Mouse (Mus musculus) C2C12 (cell line): Measurements from ENCODE around the gene Lhx9.

ENCODE experiments used
- CTCF ChIP-seq: IDR thresholded peaks from one replicate; pipeline ENCODE4 v1.5.1; 2011; ENCODE audit not compliant: control insufficient read depth, insufficient read depth, insufficient read length
- MAX ChIP-seq: IDR thresholded peaks from one replicate; pipeline ENCODE4 v1.6.1; 2011; ENCODE audit warnings: mild to moderate bottlenecking, control low read depth
- MYOG ChIP-seq: IDR thresholded peaks from one replicate; pipeline ENCODE4 v1.6.1; 2011; ENCODE audit not compliant: control insufficient read depth, insufficient read length; ENCODE audit errors: extremely low read depth
- USF1 ChIP-seq: IDR thresholded peaks from one replicate; pipeline ENCODE4 v1.6.1; 2011; ENCODE audit warnings: low read depth, mild to moderate bottlenecking, control low read depth, moderate library complexity

- TF ChIP-seq CTCF = no peak
- no peak for TF ChIP-seq MAX
- no peak for TF ChIP-seq USF1
- no peak for TF ChIP-seq MYOG
Observed at GRCm38 (mm10) chr1:138850161-138850539, 1.8 kb upstream of the Lhx9 start.
